Mouse (Mus musculus): Measurements from ENCODE around the gene Crlf1.

GRCm38 (mm10) chr8:70452196-70452966 lies 40.6 kb upstream of the Crlf1 start:
- TF ChIP-seq POLR2A (IDR thresholded peaks at IDR 0.05; ENCODE audit: insufficient read depth, low read depth, low read length) (no peak), CTCF (IDR thresholded peaks at IDR 0.05; ENCODE audit: insufficient read depth, low read depth, low read length) (no peak)
